Mouse (Mus musculus): ENCODE data around the gene Med15. TPM values are rescaled to one million over a fixed set of nuclear protein-coding genes. Genes with fewer than 3 reads are reported as not detected.

The Med15 gene
- 44.5 and 48.2 TPM in 2 replicates for polyA plus RNA-seq (2016; fragmentation: Nextera tagmentation; extraction: Ambion mirVana)

GRCm38 (mm10) chr16:17732841-17733340 lies at the start of gene Med15:
TSS of gene Med15 (minus strand) at chr16:17732891.
- Histone ChIP-seq H3K4me2 (replicated peaks) (no peak within 1 kb of the TSS), H3K4me3 (no peak within 1 kb of the TSS), H3K9me3 (no peaks in the 10 kb centered on the region), H3K36me3 (no peaks in the 10 kb centered on the region), H3K9ac (no peak within 1 kb of the TSS), H3K4me1 (no peaks in the 10 kb centered on the region), H3K27ac (no peak within 1 kb of the TSS), H3K27me3 (0 out of 2 replicates have a peak, but pooled peaks cover 4% of the 10 kb centered on the region)
- ATAC-seq (ENCODE audit: insufficient number of reproducible peaks, insufficient read depth, low FRiP score, low TSS enrichment), result no peak
- WGBS, result 59% methylated on average over 3 of the region's 3 CpGs

DNA sequence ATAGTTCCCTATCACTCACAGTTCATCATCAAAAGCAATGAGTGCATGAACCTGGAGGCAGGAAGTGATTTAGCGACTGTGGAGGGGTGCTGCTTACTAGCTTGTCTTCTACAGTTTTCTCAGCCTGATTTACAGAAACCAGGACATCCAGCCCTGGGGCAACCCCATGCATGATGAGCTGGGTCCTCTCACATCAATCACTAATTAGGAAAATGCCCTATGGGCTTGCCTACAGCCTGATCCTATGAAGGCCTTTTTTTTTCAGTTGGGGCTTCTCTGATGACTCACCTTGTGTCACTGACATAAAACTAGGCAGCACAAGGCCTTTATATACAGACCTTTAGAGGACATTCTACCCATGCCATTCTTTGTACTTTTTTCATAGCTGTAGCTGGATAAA lies 47.0 kb upstream of the Med15 start:
- peaks cover 73% of the 10 kb centered on the region for H3K36me3 ChIP-seq
- no peaks in the 10 kb centered on the region for H3K9me3 ChIP-seq
- H3K4me2 ChIP-seq (replicated peaks), result no peak overlapping the region
- no peaks in the 10 kb centered on the region for H3K27me3 ChIP-seq
- no peak for ATAC-seq (ENCODE audit: insufficient number of reproducible peaks, insufficient read depth, low FRiP score, low TSS enrichment)
- 71% methylated on average over 1 of the region's 1 CpGs for WGBS
- no peak overlapping the region for H3K27ac ChIP-seq
- no peak overlapping the region for H3K4me3 ChIP-seq
- no peaks in the 10 kb centered on the region for H3K4me1 ChIP-seq
- H3K9ac ChIP-seq, result no peak overlapping the region

DNA sequence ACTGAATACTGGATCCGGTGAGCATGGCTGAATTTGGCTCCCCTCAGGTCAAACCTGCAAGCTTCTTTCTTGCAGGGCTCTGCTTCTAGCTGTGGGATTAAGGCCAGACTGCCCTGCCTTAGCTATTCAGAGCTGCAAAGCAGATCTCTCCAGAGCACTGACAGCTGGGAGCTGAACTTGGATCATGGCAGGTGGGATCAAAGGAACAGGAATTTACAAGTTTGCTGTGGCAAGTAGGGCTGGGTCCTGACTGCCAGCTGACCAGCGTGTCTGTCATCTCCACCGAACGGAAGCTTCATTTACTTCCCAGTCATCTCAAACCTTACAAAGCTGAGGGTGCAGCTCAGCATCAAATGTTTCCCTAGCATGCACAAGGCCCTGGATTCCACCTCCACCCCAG lies 45.5 kb upstream of the Med15 start:
- Histone ChIP-seq H3K27ac (no peak overlapping the region), H3K9ac (no peak overlapping the region), H3K36me3 (peaks cover 68% of the 10 kb centered on the region), H3K27me3 (no peaks in the 10 kb centered on the region), H3K4me3 (no peak overlapping the region), H3K9me3 (no peaks in the 10 kb centered on the region), H3K4me2 (replicated peaks) (no peak overlapping the region), H3K4me1 (no peaks in the 10 kb centered on the region)
- no peak for ATAC-seq (ENCODE audit: insufficient number of reproducible peaks, insufficient read depth, low FRiP score, low TSS enrichment)
- 83% methylated on average over 4 of the region's 4 CpGs for WGBS

GRCm38 (mm10) chr16:17776828-17777227 lies 44.1 kb upstream of the Med15 start:
- no peak for ATAC-seq (ENCODE audit: insufficient number of reproducible peaks, insufficient read depth, low FRiP score, low TSS enrichment)
- no peak overlapping the region for H3K4me2 ChIP-seq (replicated peaks)
- no peaks in the 10 kb centered on the region for H3K4me1 ChIP-seq
- H3K4me3 ChIP-seq, result no peak overlapping the region
- no peaks in the 10 kb centered on the region for H3K27me3 ChIP-seq
- H3K9me3 ChIP-seq, result no peaks in the 10 kb centered on the region
- H3K36me3 ChIP-seq, result peaks cover 66% of the 10 kb centered on the region
- no peak overlapping the region for H3K27ac ChIP-seq
- 64% methylated on average over 11 of the region's 11 CpGs for WGBS
- no peak overlapping the region for H3K9ac ChIP-seq

DNA sequence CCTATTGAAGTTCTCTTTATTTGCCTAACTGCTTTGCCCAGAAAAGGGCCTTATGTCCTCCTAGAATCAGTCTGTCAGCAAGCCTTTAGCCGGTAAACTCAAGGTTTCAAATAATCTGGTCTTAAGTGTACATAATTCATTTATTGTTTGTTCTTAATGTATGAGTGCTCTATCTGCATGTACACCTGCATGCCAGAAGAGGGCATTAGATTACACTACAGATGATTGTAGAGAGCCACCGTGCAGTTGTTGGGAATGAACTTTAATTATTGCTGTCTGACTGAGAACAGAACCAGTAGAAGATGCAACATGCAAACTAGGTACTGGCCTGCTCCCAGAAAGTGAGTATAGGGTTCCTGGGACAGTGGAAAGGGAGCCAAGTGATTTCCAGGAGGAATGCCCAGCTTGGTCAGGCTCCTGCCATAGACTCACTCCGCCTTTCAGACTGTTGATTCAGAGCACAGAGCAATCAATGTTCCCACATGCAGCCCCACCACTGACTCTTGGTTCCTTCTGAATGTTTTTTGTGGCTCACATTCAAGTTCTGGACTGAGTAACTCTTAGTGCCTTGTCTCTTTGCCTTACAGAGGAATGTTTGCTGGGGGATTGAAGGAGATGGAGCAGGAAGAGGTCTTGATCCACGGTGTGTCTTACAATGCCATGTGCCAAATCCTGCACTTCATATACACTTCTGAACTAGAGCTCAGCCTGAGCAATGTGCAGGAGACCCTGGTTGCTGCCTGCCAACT lies 38.6 kb upstream of the Med15 start:
- 73% methylated on average over 4 of the region's 4 CpGs for WGBS
- H3K27ac ChIP-seq, result no peak overlapping the region
- no peaks in the 10 kb centered on the region for H3K27me3 ChIP-seq
- H3K9ac ChIP-seq, result no peak overlapping the region
- H3K9me3 ChIP-seq, result no peaks in the 10 kb centered on the region
- no peaks in the 10 kb centered on the region for H3K4me1 ChIP-seq
- H3K4me3 ChIP-seq, result no peak overlapping the region
- no peak overlapping the region for H3K4me2 ChIP-seq (replicated peaks)
- peaks cover 62% of the 10 kb centered on the region for H3K36me3 ChIP-seq
- ATAC-seq (ENCODE audit: insufficient number of reproducible peaks, insufficient read depth, low FRiP score, low TSS enrichment), result no peak

DNA sequence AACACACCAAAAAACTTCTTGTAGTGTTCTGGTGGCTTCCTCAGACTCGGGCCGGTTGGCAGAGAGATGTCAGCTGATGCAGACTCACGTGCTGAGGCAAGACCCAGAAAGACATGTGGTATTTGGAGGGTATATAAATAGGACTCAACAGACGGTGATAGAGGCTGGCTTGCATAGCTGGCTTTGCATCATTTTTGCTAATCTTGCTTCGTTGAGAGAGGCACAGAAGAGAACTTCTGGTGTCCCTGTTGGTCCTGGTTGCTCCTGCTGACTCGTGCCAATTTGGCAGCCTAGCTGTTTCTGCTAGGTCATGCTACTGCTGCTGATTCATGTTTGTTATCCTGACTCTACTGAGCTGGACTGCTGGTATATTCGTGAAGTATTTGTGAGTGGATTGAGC lies 36.1 kb upstream of the Med15 start:
- Histone ChIP-seq H3K36me3 (peaks cover 70% of the 10 kb centered on the region), H3K9me3 (no peaks in the 10 kb centered on the region), H3K4me1 (0 out of 2 replicates have a peak, but pooled peaks cover 7% of the 10 kb centered on the region), H3K27ac (no peak overlapping the region), H3K9ac (no peak overlapping the region), H3K27me3 (no peaks in the 10 kb centered on the region), H3K4me2 (replicated peaks) (no peak overlapping the region), H3K4me3 (no peak overlapping the region)
- WGBS, result 84% methylated on average over 7 of the region's 7 CpGs
- no peak for ATAC-seq (ENCODE audit: insufficient number of reproducible peaks, insufficient read depth, low FRiP score, low TSS enrichment)

DNA sequence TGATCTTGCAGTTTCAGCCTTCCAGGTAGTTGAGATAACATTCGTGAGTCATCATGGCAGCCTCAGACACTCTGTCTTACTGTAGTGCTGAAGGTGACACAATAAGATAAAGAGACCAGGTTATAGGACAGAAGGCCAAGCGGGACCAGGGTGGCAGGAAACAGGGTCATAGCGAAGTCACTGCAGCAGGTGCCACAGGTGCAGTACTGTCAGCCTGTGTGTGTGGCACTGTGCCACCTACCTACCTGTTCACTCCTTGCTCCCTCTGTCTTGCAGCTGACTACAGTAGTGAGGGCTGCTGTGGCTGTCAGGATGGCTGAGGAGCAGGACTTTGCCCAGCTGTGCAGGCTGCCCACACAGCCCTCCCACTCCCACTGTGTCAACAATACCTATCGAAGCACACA lies 31.4 kb upstream of the Med15 start:
- Histone ChIP-seq H3K4me1 (peaks cover 33% of the 10 kb centered on the region), H3K9ac (no peak overlapping the region), H3K36me3 (peaks cover 48% of the 10 kb centered on the region), H3K4me3 (no peak overlapping the region), H3K9me3 (no peaks in the 10 kb centered on the region), H3K27ac (no peak overlapping the region), H3K27me3 (no peaks in the 10 kb centered on the region), H3K4me2 (replicated peaks) (no peak overlapping the region)
- ATAC-seq (ENCODE audit: insufficient number of reproducible peaks, insufficient read depth, low FRiP score, low TSS enrichment), result no peak
- 83% methylated on average over 4 of the region's 4 CpGs for WGBS

DNA sequence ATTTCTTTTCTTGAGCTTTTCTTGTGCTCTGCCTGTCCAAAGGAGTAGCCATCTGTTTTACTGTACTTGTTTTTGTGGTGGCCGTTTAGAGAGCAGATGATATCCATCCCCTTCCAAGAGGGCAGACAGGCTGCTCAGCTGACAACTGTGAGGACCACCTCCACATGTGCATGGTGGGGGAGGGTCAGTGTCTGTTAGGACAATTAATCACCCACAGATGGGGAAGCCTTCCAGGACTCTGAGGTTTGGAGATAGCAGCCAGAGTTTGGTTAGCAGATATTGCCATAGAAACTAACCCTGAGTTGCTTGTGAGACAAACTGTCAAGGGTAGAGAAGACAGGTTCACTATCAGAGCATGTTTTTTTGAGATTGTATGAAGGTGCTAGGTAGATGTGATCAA lies 28.4 kb upstream of the Med15 start:
- no peak for ATAC-seq (ENCODE audit: insufficient number of reproducible peaks, insufficient read depth, low FRiP score, low TSS enrichment)
- no peaks in the 10 kb centered on the region for H3K27me3 ChIP-seq
- H3K9ac ChIP-seq, result no peak overlapping the region
- peak overlapping the region; percentile 91 for H3K4me2 ChIP-seq (replicated peaks)
- H3K36me3 ChIP-seq, result peaks cover 23% of the 10 kb centered on the region
- no peaks in the 10 kb centered on the region for H3K9me3 ChIP-seq
- peaks cover 37% of the 10 kb centered on the region for H3K4me1 ChIP-seq
- H3K27ac ChIP-seq, result no peak overlapping the region; the same call in 1 of the 2 replicates
- peak overlapping the region; percentile 71 for H3K4me3 ChIP-seq
- 18% methylated on average over 1 of the region's 1 CpGs for WGBS

DNA sequence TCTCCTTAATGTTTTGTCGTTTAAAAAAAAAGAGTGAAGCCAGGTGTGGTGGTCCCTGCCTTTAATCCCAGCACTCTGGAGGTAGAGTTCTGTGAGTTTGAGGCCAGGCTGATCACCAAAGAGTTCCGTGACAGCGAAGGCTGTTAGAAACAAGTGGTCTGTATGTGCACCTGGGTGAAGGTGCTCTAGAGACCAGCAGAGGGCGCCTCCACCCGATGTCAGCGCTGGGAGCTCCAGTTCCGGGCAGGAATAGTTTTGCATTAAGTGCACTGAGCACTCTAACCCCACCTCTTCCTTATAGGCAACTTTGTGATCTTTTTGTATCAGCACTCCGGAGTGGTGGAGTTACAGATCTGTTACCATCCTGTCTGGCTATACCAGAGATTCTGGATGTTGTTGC lies 28.0 kb upstream of the Med15 start:
- Histone ChIP-seq H3K9ac (0 out of 2 replicates have a peak overlapping the region, but pooled peaks have one; percentile 90), H3K4me2 (replicated peaks) (peak overlapping the region; percentile 91), H3K4me3 (peak overlapping the region; percentile 71), H3K27me3 (no peaks in the 10 kb centered on the region), H3K36me3 (peaks cover 19% of the 10 kb centered on the region), H3K9me3 (no peaks in the 10 kb centered on the region), H3K27ac (no peak overlapping the region; the same call in 1 of the 2 replicates), H3K4me1 (peaks cover 37% of the 10 kb centered on the region)
- ATAC-seq (ENCODE audit: insufficient number of reproducible peaks, insufficient read depth, low FRiP score, low TSS enrichment), result no peak
- 33% methylated on average over 8 of the region's 8 CpGs for WGBS

- peak; percentile 42; the same call in 1 of the 2 replicates for ATAC-seq (ENCODE audit: insufficient number of reproducible peaks, insufficient read depth, low FRiP score, low TSS enrichment)
- peak overlapping the region; percentile 91 for H3K4me2 ChIP-seq (replicated peaks)
- H3K9me3 ChIP-seq, result no peaks in the 10 kb centered on the region
- peak overlapping the region; percentile 90 for H3K9ac ChIP-seq
- peak overlapping the region; percentile 71 for H3K4me3 ChIP-seq
- WGBS, result 1% methylated on average over 44 of the region's 54 CpGs
- peaks cover 37% of the 10 kb centered on the region for H3K4me1 ChIP-seq
- H3K36me3 ChIP-seq, result peaks cover 12% of the 10 kb centered on the region
- no peaks in the 10 kb centered on the region; the same call in 1 of the 2 replicates for H3K27me3 ChIP-seq
- peak overlapping the region; percentile 83 for H3K27ac ChIP-seq
These were observed 27.2 kb upstream of the Med15 start for GRCm38 (mm10) chr16:17759813-17760321.

DNA sequence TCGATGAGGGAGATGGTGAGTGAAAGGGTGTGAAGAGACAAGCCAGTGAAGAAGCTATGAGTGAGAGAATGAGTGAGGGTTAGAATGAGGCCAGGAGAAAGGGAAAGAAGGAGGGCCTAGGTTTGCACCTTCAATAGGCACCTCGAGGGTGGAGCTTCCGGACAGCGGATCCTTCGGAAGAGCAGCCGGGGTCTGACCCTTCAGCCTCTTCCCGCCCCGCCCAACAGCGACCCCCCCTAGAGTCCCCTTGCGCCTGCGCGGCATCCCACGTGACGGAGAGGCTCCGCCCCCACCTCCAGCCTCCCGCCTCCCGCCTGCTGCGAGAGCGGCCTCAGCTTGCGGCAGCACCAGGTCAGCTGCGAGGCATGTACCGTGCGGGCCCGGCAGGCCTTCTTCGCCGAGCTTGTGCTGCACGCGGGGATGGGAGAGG lies 26.7 kb upstream of the Med15 start, which contains the start of gene Klhl22:
TSS of gene Klhl22 (plus strand) at position 275 of the 430 bp plus-strand sequence.
- peak within 1 kb of the TSS; percentile 91 for H3K4me2 ChIP-seq (replicated peaks)
- peak within 1 kb of the TSS; percentile 90 for H3K9ac ChIP-seq
- no peaks in the 10 kb centered on the region for H3K9me3 ChIP-seq
- WGBS, result 2% methylated on average over 28 of the region's 28 CpGs
- peak within 1 kb of the TSS; percentile 71 for H3K4me3 ChIP-seq
- H3K36me3 ChIP-seq, result peaks cover 9% of the 10 kb centered on the region
- peak within 1 kb of the TSS; percentile 83 for H3K27ac ChIP-seq
- H3K27me3 ChIP-seq, result no peaks in the 10 kb centered on the region; the same call in 1 of the 2 replicates
- peak; percentile 89 for ATAC-seq (ENCODE audit: insufficient number of reproducible peaks, insufficient read depth, low FRiP score, low TSS enrichment)
- H3K4me1 ChIP-seq, result peaks cover 35% of the 10 kb centered on the region

DNA sequence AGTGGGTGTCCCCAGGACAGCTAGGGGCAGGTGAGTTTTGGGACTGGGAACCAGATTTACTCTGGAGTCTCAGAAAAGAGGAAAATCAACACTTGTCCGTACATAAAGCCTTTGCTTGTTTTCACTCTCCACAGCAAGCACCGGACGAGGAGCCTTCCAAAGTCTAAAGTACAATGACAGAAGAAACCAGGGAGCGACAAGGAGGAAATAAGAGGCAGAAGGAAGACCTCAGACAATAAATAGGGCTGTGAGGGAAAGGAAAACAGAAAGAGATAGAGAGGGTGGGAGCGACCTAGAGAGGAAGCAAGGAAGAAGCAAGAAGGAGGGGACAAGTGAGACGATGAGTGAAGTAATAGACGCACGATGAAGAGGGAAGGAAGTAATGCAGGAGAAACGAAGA lies 26.2 kb upstream of the Med15 start:
- 54% methylated on average over 9 of the region's 9 CpGs for WGBS
- no peaks in the 10 kb centered on the region for H3K9me3 ChIP-seq
- peaks cover 5% of the 10 kb centered on the region; the same call in 1 of the 2 replicates for H3K36me3 ChIP-seq
- H3K4me2 ChIP-seq (replicated peaks), result peak overlapping the region; percentile 91
- no peaks in the 10 kb centered on the region; the same call in 1 of the 2 replicates for H3K27me3 ChIP-seq
- peak overlapping the region; percentile 90 for H3K9ac ChIP-seq
- no peak overlapping the region for H3K27ac ChIP-seq
- H3K4me3 ChIP-seq, result peak overlapping the region; percentile 71
- H3K4me1 ChIP-seq, result peaks cover 30% of the 10 kb centered on the region
- no peak for ATAC-seq (ENCODE audit: insufficient number of reproducible peaks, insufficient read depth, low FRiP score, low TSS enrichment)

All from embryonic facial prominence, embryonic 12.5 days (tissue).